Mouse (Mus musculus): ENCODE measurements around the gene Arl6ip4. TPM values are rescaled to one million over a fixed set of nuclear protein-coding genes. Genes with fewer than 3 reads are reported as not detected.

Gene Arl6ip4
- polyA plus RNA-seq, 1 experiment from 2014 or later: 134 TPM

DNA sequence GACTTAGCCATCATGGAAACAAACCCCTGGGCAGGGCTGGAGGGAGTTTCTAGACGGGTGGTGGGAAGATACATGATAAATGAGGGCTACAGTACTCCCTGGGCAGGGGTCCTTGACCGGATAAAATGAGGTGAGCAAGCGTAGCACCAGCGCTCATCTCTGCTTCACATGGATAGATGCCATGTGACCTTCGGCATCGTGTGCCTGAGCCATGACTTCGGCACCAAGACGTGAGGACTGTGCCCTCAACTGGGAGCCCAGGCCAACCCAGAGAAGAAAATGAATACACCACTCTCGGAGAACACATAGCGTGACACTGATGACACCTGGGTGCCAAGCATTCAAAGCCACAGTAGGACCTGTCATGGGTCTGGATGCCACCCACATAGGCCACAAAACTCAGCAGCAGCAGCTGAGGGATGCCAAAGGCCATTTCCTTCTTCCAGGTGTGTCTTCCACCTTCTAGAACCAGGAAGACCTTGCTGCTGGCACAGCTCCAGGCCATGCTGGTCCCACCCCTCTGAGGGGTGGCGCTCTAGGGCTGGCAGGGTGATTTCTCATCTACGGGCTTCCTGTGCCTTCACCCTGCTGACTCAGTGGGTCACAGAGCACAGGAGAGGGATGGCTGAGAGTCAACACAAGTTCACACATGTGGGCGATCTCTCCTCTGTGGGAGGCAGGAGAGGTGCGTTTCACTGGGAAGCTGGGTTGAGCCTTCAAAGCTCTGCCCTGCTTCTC lies 31.9 kb upstream of the Arl6ip4 start:
- Histone ChIP-seq H3K27me3 (replicated peaks; ENCODE audit: low read depth, poor library complexity, severe bottlenecking) (no peaks in the 10 kb centered on the region), H3K4me1 (peaks cover 12% of the 10 kb centered on the region), H3K27ac (replicated peaks) (no peak overlapping the region), H3K4me3 (no peak overlapping the region), H3K36me3 (replicated peaks) (no peaks in the 10 kb centered on the region), H3K9me3 (no peaks in the 10 kb centered on the region)
- WGBS: 88% methylated on average over 14 of the region's 14 CpGs
- DNase-seq (ENCODE audit: low spot score): no peak

DNA sequence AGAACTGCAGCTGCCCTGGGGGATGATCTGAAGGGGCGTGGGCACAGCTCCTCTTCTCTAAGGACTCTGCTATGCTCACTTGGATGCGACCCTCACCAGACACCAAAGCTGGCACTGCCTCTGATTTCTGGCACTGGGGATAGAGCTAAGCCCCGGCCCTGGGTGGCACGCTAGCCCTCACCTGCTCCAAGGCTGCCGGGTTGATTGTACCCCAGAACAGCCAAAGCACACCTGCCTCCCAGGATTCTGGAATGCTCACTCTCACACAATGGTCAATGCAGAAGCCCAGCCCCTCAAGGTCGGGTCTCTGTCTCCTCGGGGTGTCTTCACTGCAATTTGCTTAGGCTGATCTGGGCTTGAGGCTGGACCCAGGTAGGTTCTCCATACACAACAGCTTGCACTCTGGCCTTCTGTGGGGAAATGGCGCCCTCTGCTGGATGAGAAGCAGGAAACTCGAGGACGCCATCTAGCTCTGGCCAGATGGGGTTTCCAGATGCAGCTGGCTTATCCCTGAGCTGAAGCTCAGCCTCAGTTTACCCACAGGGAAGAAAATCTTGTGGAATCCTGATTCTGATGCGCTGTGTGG lies 31.2 kb upstream of the Arl6ip4 start:
- Histone ChIP-seq H3K27ac (replicated peaks) (no peak overlapping the region), H3K4me1 (0 out of 2 replicates have a peak, but pooled peaks cover 9% of the 10 kb centered on the region), H3K36me3 (replicated peaks) (no peaks in the 10 kb centered on the region), H3K27me3 (replicated peaks; ENCODE audit: low read depth, poor library complexity, severe bottlenecking) (no peaks in the 10 kb centered on the region), H3K4me3 (no peak overlapping the region), H3K9me3 (no peaks in the 10 kb centered on the region)
- peak; percentile 86 for DNase-seq (ENCODE audit: low spot score)
- WGBS: 41% methylated on average over 11 of the region's 11 CpGs

DNA sequence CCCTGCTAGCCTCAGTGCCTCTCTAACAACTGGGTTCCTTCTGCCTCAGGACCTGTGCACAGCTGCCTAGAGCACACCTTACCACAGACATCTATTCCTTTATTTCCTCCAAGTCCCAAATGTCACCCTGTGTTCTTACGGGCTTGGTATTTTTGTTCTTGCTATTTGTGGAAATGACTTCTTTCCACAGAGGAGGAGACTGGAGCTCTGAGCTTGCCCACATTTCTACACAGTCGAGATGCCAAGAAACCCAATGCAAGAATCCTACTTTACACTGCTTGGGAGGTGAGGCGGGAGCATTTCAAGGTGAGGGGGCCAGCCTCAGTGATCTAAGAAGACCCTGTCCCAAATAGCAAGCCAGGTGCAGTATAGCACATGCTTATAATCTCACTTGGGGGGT lies 30.4 kb upstream of the Arl6ip4 start:
- H3K27me3 ChIP-seq (replicated peaks; ENCODE audit: low read depth, poor library complexity, severe bottlenecking): no peaks in the 10 kb centered on the region
- no peaks in the 10 kb centered on the region for H3K9me3 ChIP-seq
- 75% methylated on average over 3 of the region's 3 CpGs for WGBS
- H3K4me1 ChIP-seq: 0 out of 2 replicates have a peak, but pooled peaks cover 4% of the 10 kb centered on the region
- H3K27ac ChIP-seq (replicated peaks): no peak overlapping the region
- H3K36me3 ChIP-seq (replicated peaks): no peaks in the 10 kb centered on the region
- no peak for DNase-seq (ENCODE audit: low spot score)
- no peak overlapping the region for H3K4me3 ChIP-seq

DNA sequence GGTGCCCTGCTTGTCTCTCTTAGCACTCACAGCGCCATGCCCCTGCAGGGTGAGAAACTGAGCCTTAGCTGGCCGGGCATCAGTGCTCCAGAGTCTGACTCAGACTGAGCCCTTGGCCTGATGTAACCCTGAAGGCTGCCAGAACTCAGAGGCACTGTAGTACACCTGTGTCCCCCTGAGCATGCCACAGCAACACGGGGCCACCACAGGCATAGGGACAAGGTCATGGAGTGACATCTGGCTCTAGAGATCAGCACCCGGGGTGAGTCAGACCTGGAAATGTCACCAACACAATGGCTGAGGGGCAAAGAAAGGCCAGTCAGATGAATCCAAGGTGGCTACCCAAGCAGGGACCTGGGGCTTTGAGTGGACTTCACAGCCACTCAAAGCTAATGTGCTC lies 29.0 kb upstream of the Arl6ip4 start:
- no peak overlapping the region for H3K4me3 ChIP-seq
- no peaks in the 10 kb centered on the region for H3K36me3 ChIP-seq (replicated peaks)
- H3K27me3 ChIP-seq (replicated peaks; ENCODE audit: low read depth, poor library complexity, severe bottlenecking): no peaks in the 10 kb centered on the region
- H3K4me1 ChIP-seq: 0 out of 2 replicates have a peak, but pooled peaks cover 4% of the 10 kb centered on the region
- no peak for DNase-seq (ENCODE audit: low spot score)
- no peak overlapping the region for H3K27ac ChIP-seq (replicated peaks)
- 82% methylated on average over 4 of the region's 4 CpGs for WGBS
- no peaks in the 10 kb centered on the region for H3K9me3 ChIP-seq

DNA sequence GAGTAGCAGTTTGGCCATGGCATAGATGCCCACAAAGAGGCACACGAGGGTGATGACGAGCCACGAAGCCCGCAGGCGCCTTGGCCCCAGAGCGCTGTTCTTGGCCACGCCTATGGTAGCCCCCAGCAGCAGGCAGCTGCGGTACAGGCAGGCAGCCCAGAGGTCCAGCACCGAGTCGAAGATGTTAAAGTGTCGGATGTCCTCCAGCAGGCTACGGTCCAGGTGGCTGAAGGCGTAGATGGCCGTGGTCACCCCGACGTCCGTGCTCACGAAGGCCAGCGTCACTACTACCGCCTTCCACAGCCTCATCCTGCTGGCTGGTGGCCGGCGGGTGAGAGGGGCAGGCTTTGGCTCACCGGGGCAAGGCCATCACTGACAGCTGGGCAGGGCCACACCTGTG lies 26.0 kb upstream of the Arl6ip4 start:
- no peak for DNase-seq (ENCODE audit: low spot score)
- Histone ChIP-seq H3K4me1 (peaks cover 4% of the 10 kb centered on the region), H3K27ac (replicated peaks) (no peak overlapping the region), H3K9me3 (no peaks in the 10 kb centered on the region), H3K27me3 (replicated peaks; ENCODE audit: low read depth, poor library complexity, severe bottlenecking) (peaks cover 18% of the 10 kb centered on the region), H3K4me3 (no peak overlapping the region), H3K36me3 (replicated peaks) (no peaks in the 10 kb centered on the region)
- WGBS: 90% methylated on average over 23 of the region's 23 CpGs

DNA sequence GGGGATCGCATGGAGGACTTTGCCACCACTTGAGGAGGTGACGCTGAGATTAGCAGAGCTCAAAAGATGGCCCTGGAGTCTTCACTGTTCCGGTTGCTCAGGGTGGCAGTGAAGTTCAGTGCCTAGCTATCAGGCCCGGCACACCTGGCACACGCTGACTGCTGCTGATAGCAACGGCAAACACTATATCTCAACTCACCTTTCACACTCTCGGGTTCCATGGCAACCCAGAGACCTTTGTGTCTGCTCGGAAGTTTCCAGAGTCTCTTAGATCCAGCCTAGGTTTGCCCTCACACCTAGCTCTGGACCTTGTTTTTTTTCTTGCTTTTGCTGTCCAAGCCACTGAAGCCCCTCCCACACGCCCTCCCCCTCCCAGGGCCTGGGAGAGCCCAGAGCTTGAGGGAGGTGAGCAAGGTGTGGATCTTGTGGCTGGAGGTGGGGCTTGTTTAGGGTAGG lies 23.9 kb upstream of the Arl6ip4 start:
- WGBS: 67% methylated on average over 9 of the region's 9 CpGs
- Histone ChIP-seq H3K9me3 (no peaks in the 10 kb centered on the region), H3K27me3 (replicated peaks; ENCODE audit: low read depth, poor library complexity, severe bottlenecking) (peaks cover 30% of the 10 kb centered on the region), H3K36me3 (replicated peaks) (no peaks in the 10 kb centered on the region), H3K4me3 (no peak overlapping the region), H3K4me1 (peaks cover 16% of the 10 kb centered on the region), H3K27ac (replicated peaks) (no peak overlapping the region)
- DNase-seq (ENCODE audit: low spot score): no peak

DNA sequence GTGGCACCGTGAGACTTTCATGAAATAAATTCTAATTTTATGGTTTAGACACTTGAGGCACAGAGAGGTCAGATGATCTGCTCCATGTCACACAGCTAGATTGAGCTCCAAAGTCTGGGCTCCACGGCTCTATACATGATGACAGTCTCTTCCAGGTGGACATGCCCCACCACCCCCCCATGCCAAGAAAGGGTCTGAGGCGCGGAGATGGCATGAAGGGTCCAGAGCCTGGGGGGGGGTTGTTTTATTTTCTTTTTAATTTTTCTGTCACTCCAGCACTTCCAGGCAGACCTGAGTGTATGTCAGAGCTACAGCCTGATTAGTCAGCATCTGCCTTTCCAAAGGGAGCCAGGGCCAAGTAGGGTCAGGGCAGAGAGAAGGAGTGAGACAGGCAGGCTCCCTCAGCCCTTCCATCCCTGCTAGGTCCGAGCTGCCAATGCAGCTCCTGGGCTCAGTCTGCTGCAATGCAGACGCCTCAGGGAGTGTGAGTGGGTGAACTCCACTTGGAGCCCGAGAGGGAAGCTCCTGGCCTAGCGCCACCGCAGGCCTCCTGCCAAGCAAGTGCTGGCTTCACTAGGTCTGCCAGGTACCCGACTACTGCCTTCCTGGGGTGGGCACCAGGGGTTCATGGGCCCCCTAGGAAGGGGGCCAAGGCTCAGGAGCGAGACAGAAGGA lies 22.6 kb upstream of the Arl6ip4 start:
- no peak for DNase-seq (ENCODE audit: low spot score)
- H3K4me1 ChIP-seq: peaks cover 16% of the 10 kb centered on the region
- H3K27ac ChIP-seq (replicated peaks): no peak overlapping the region; the same call in 1 of the 2 replicates
- no peaks in the 10 kb centered on the region for H3K9me3 ChIP-seq
- H3K4me3 ChIP-seq: no peak overlapping the region
- no peaks in the 10 kb centered on the region for H3K36me3 ChIP-seq (replicated peaks)
- WGBS: 79% methylated on average over 11 of the region's 11 CpGs
- peaks cover 30% of the 10 kb centered on the region for H3K27me3 ChIP-seq (replicated peaks; ENCODE audit: low read depth, poor library complexity, severe bottlenecking)

DNA sequence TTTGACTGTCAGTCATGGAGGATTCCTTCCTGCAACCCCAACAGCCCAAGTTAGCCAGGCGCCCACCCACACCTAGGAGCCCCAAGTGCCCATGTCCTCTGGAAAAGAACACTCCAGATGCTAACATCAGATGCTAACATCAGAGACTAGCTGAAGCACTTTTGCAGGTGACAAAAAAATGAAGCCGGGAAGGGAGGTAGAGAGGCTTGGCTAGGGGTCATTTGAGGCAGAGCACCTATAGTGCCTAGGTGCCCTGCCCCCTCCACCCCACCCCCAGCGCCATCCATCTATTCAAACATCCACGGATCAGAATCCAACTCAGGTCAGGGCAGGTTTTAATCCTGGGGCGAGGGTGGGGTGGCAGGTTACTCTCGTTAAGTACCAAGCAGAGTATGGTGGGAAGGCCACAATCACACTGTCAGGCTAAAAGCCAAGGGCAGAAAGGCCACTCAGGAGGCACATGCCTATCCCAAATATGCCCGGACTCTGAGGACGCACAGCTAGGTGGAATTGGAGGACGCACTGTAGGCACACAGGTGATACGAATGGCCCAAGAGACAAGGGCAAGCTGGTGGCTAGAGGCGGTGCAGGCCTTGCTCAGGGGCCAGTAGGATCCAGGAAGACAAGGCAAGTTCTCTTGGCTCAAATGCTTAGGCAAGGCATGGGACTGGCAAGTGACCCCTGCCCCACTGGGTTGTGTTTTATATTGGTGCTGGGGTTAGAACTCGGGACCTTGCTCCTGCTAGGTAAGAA lies 21.9 kb upstream of the Arl6ip4 start:
- WGBS: 81% methylated on average over 12 of the region's 12 CpGs
- DNase-seq (ENCODE audit: low spot score): no peak
- Histone ChIP-seq H3K4me1 (peaks cover 16% of the 10 kb centered on the region), H3K4me3 (no peak overlapping the region), H3K9me3 (no peaks in the 10 kb centered on the region), H3K27me3 (replicated peaks; ENCODE audit: low read depth, poor library complexity, severe bottlenecking) (peaks cover 30% of the 10 kb centered on the region), H3K27ac (replicated peaks) (no peak overlapping the region), H3K36me3 (replicated peaks) (no peaks in the 10 kb centered on the region)

DNA sequence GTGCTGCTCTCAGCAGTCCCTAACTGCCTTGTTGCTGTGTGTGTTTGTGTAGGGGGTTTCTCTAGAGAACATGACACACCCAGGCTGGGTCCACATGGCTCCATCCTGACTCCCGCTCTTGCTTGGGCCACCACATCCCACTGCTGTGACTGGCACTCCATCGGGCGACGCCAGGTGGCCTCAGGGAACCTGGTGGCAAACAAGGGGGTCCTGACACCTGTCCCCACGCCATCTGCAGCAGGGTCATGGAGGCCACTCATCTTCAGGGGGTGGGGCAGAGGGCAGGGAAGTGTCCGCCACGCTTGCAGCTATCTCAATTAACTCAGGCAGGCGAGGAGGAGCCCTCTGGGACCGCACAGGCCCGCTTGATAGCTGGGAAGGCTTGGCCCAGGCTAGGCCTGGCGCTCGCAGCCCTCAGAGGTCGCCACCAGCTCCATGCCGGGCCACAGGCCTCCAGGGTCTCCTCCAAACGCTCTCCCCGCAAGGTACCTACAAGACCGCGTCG lies 20.8 kb upstream of the Arl6ip4 start:
- H3K4me3 ChIP-seq: peak overlapping the region; percentile 59
- no peak overlapping the region for H3K27ac ChIP-seq (replicated peaks)
- peaks cover 30% of the 10 kb centered on the region for H3K27me3 ChIP-seq (replicated peaks; ENCODE audit: low read depth, poor library complexity, severe bottlenecking)
- H3K36me3 ChIP-seq (replicated peaks): no peaks in the 10 kb centered on the region
- H3K4me1 ChIP-seq: peaks cover 16% of the 10 kb centered on the region
- peak; percentile 30 for DNase-seq (ENCODE audit: low spot score)
- 10% methylated on average over 19 of the region's 19 CpGs for WGBS
- 0 out of 2 replicates have a peak, but pooled peaks cover 3% of the 10 kb centered on the region for H3K9me3 ChIP-seq

DNA sequence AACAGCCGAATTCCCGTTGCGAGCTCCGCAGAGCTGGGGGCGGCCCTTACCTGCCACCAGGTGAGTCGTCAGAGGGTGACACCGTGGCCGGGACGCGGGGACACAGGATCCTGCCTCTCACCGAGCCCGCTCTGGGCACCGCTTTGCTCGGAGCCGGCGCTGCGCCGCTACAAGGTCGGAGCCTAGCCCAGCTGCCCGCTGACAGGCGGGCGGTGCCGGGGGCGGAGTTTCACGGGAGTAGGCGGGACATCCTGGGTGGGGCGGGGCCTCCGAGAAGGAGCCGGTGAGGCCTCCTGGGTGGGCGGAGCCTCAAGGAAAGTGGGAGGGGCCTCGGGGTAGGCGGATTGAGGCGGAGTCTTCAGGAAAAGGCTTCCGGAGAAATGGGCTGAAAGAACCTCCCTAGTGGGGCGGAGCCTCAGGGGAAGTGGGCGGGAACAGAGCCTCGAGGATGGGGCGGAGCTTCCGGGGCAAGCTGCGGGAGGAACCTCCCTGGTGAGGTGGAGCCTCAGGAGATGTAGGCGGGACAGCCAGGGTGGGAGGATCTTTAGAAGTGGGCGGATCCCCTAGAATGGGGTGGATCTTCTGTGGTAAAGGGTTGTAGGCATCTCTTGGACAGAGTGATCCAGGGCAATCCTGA lies 20.2 kb upstream of the Arl6ip4 start, which contains the start of gene Abcb9:
Abcb9 (minus strand) TSS at position 203 of the 637 bp plus-strand sequence.
- 2% methylated on average over 42 of the region's 42 CpGs for WGBS
- DNase-seq (ENCODE audit: low spot score): peak; percentile 91
- peak within 1 kb of the TSS; percentile 59 for H3K4me3 ChIP-seq
- H3K9me3 ChIP-seq: 0 out of 2 replicates have a peak, but pooled peaks cover 3% of the 10 kb centered on the region
- H3K27ac ChIP-seq (replicated peaks): no peak within 1 kb of the TSS
- H3K36me3 ChIP-seq (replicated peaks): no peaks in the 10 kb centered on the region
- peaks cover 30% of the 10 kb centered on the region for H3K27me3 ChIP-seq (replicated peaks; ENCODE audit: low read depth, poor library complexity, severe bottlenecking)
- H3K4me1 ChIP-seq: peaks cover 16% of the 10 kb centered on the region

DNA sequence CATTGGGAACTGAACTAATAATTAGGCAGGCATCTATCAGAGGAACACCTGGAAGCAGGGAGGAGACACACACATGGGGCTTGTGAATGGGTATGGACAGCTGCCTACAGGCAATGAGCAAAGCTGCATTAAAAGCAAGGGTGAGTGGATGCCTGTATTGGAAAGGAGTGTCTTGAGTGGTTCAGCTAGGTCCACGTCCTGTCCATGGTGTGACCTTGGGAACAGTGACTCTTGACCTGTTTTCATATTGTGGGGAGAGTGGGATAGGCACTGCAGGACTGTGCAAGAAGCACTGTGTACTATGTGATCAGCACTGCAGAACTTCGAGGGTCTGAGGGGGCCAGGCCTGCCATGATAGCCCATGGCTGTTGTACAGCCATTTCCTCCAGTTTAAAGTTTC lies 17.0 kb upstream of the Arl6ip4 start:
- H3K27me3 ChIP-seq (replicated peaks; ENCODE audit: low read depth, poor library complexity, severe bottlenecking): peaks cover 22% of the 10 kb centered on the region
- DNase-seq (ENCODE audit: low spot score): no peak
- no peak overlapping the region for H3K27ac ChIP-seq (replicated peaks)
- no peaks in the 10 kb centered on the region for H3K36me3 ChIP-seq (replicated peaks)
- H3K9me3 ChIP-seq: 0 out of 2 replicates have a peak, but pooled peaks cover 3% of the 10 kb centered on the region
- H3K4me1 ChIP-seq: peaks cover 16% of the 10 kb centered on the region
- WGBS: 87% methylated on average over 2 of the region's 2 CpGs
- no peak overlapping the region for H3K4me3 ChIP-seq
